Mouse (Mus musculus) lung, postnatal 4 days (tissue): ENCODE measurements around the gene Micu1.
A peak's percentile ranks its signal among the peaks of the same experiment; 100 is the strongest.

ENCODE experiments used
- DNase-seq, 2 experiments: peaks; one replicate each; pipeline ENCODE4 v3.0.0; 2021

Gene Micu1

DNA sequence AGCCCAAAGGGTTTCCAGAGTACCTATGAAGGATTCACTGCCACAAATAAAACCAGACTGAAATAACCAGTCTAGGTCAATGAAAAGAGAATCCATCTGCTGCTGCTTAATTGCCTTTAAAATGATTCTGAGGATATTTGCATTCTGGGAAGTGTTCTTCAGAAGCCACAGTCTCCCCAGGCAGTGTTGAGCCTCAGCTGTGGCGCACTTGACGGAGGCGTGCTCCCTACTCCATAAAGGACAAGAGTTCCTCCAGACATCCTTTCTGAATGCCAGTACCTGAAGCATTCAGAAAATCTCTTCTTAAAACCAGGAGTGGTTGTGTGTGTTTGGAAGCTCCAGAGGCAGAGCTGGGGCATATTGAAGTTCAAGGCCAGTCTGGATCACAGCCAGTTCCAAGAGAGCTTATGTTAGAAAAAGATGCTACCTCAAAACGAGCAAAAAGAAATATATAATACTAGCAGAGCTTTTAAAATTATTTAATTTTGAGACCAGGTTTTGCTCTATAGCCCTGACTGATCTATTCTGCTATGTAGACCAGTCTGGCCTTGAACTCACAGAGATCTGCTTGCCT, 75.9 kb downstream of the Micu1 start:
- DNase-seq = peak in 1 of 2 experiments; percentile 32

DNA sequence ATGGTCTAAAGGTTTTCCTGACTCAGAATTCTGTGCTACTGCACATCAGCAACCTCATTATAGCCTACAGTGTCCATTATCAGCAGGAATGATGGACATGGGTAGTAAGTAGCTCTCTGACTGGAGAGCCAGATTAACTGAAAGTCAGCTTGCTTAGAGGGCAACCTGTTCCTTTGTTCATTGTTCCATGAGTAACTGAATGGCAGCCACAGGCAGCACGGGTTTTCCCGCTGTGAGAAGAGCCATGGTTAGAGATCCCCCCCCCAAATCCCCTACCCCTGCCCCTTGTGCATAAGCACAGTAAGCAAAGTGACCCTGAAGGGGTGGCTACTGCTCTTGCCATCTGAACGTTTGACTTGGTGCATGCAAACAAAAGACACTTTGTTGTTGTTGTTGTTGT, 78.4 kb downstream of the Micu1 start:
- no peak for DNase-seq

DNA sequence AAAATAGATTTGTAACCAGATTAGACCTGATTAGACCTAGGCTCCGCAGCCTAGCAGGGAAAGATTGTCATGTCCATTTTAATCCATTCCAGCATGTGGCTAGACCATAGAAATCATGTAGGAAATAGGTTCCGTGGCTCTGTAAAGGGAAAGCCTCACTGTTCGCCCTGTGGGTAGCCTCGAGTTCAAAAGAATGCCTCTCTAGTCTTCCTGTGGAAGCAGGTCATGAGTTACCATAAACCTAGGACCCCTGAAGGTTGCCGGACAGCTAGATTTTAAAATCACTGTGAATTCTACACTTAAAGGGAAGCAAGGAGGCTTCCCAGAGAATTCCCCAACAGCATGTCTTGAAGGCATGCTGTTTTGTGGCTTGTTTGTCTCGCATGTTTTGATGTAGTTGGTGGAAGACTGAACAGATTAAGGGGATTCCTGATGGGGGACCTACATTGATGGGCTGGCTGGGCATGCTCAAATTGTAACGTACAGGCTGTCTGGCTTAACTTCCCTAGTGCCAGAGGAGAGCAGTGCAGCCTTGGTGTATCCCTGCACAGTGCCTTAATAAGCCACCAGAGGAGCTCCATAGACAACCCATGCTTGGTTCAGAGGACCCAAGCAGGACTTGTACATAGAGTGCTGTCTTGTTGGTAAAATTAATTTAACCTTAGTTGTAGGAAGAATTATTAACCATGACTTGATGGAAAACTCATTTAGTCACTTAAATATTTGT, 79.1 kb downstream of the Micu1 start:
- DNase-seq = no peak

DNA sequence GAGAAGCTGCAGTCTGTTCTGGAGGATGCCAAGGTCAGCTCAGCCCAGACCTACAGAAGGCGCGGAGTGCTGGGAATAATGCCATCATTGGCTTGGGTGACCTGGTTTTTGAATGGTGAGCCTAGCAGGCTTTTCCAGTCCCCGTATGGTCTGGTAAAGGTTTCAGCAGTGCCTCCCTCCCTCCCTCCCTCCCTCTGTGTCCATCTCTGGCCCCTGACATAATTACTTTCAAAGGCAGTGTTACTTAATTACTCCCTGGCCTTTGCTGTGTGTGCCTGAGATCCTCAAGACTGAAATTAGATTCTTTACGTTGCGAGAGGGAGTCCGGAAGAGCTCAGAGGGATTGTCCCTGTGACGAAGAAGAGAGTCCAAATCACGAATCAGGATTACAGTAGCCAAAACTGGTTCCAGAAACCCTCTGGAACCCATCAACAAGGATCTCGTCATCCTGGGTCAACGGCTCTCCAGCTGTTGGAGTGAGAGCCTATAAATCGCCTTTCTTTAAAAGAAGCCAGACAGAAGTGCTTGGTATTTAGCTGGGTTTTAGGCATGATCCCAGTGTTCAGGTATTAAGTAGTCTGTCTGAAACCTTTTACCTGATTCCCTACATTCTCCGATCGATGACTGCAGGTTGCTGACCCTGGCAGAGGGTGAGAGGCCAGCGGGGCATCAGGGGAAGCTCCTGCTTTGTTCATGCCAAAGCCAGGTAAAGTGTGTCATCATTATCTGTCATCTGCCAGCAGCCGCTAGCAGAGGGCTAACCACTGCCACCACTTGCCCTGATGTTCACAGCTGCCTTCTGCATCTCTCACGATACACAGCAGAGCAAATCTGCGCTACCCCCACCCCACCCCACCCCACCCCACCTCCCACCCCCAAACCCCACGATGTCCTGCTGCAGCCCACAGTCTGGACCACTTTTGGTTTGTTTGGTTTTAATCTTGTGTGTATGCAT, 82.7 kb downstream of the Micu1 start:
- DNase-seq = no peak

DNA sequence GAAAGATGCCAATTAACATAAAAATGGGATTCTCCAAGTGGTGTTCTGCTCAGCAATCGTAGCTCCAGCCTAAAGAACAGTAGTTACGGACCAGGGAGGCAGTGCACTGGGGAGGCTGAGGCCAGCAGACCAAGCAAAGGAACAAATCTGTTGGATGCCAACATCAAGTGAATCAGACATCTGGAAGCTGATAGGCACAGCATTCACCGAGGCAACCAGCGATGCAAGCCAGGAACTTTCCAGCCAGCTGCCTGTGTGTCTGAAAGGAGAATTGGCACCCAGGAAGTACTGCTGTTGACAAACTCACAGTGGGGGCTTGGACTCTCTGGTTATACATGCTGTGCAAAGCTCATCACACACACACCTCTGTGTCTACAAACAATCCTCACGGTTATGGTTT, 84.0 kb downstream of the Micu1 start:
- DNase-seq = peak in 1 of 2 experiments; percentile 38

DNA sequence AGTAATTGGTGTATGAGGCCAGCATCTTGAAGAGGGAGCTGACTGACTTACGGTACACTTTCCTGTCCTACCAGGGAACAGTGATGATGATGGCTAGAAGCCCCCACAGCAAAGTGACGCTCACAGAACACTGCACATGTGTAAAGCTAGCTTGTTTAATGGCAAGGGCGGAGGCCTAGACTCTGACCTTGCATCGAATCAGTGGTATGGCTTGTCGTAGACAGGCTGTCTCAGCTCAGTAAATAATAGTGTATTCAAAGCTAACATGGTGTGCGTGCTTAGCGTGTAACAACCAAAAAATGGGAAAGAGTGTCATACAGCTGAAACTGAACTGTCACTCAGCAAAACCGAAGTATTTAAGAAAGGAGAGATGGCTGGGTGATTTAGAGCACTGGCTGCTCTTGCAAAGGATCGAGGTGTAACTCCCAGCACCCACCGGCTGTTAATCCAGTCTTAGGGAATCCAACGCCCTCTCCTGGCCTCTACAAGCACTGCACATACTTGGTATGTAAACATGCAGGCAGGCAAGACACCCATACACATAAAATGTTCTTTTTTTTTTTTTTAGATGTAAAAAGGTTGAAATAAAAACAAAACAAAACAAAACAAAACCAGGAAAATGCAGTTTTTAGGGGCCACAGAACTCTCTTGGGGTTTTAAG, 85.0 kb downstream of the Micu1 start:
- no peak for DNase-seq

DNA sequence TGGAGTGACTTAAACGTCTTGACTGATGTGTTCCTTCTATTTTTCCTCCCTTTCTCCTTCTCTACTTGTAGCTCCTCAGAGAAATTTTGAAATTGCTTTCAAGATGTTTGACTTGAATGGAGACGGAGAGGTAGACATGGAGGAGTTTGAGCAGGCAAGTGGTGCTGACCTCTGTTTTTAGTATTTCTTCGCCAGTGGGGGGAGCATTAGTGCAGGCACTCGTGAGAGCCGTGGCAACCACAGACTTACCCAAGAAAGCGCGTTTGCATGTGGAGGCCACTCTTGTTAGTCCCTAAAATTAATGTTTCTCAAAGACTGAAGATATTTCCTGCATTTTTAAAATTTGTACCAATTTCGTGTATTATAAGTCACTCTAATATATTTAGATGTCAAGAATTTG, 85.6 kb downstream of the Micu1 start:
- no peak for DNase-seq

DNA sequence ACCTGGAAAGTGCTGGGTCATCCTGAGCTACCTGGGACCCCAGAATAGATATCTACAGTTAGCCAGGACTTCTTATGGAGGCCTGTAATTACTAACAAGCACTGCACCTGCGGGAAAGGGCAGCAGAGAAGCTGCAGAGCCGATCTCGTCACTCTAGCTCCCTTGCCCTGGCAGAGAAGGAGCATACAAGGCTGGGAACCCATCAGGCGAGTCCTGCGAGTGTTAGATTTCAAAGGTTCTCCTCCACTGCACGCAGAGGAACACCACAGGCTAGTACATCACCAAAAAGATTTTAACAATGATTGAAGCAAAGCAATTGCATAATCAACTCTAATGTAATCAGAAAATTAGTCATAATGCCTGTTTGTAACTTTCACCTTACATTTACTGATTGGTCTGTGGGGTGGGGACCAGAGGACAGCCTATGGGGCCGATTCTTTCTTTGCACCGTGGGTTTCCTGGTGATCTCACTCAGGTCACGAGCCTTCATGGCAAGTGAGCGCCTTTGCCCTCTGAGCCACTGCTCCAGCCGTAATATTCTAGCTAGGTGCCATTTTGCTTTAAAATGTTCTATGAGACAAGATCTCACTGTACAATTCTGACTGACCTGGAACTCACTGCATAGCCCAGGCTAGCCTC, 88.1 kb downstream of the Micu1 start:
- no peak for DNase-seq

DNA sequence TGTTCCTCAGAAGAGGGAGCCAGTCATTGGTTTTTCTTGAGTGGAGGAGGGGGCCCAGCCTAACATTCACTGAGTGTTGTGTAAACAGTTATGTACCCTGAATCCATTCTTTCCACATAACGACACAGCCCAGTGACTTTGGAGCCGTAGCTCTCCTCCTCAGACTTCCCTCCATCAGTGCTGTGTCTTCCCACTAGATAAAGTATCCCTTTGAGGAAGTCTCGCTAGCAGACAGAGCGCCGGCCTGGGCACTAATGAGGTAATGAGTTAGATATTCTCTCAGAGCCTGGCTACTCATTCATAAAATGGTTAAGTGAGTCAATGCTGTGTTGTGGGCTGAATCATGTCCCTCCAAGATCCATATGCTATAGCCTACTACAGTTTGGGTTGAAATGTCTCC, 89.6 kb downstream of the Micu1 start:
- no peak for DNase-seq

DNA sequence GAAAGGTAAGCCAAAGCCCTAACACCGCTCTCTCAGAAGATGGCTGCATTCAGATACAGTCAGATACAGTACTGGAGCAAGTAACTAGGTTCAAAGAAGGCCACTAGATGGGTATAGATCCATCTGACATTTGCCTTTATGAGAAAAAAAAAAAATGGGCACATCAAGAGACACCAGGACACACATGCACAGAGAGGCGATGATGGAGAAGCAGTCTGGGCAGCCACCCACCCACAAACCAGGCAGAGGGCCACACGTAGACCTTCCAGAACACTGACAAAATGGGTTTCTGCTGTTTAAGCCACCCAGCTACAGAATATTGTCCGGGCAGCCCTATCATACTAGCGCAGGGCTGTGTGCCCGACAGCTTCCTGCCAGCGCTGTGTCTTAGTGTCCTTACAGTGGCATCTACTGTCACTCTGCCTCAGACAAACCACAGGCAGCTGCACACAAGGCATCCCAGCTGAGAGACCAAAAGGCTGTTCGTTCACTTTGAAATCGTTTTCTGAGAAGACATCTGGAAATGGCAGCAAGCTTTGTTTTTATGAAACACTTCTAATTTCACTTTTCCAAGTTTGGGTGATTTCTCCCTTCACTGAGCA, 90.4 kb downstream of the Micu1 start:
- DNase-seq = no peak

DNA sequence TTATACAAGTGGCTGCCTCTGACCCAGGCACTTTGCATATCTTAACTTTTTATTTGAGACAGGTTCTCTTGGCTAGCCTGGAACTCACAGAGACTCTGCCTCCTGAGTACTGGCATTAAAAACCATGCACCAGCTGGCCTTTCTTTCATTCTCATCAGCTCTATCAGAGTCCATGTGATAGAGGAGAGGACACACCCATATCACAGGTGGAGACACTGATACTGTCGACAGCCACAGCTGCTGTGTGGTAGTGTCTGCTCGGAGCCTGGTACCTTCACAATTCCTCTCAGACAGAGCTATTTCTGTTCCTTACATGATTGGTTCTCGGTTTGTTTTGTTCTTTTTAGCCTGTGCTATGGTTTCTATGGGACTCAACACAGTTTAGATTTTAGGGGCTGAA, 91.2 kb downstream of the Micu1 start:
- DNase-seq = no peak

DNA sequence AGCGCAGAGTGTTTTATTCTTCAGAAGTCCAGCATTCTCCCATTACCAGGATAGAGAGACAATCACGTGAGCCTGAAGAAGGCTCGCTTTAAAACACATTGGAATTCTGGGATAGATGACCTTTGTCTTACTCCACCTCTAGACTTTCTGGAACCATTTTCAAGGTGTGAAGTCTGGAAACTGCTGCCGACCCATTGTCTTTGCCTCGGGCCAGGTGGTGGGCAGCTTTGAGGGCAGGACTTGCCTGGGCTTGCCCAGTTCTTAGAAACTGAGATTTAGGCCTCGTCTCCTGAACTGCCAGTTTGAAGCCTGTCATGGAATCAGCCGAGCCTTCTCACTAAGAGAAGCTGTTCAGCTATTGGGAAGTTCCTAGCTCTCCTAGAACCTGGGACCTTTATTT, 92.8 kb downstream of the Micu1 start:
- DNase-seq = no peak

DNA sequence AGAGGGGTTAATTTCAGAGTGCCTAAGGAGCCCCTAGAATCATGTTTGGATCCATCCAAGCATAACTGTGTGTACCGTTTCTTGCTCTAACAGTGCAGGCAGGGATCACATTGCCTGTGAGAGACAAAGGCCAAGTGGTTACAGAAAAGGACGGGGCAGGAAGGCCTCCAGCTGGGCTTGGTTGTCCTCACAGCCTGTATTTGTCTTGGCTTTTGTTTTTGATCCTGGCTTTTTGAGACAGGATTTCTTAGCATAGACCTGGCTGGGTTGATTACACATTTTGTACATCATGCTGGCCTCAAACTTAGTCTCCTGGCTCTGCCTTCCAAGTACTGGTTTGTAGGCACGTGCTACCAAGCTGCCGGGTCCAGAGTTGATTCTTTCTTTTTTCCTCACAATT, 93.6 kb downstream of the Micu1 start:
- no peak for DNase-seq

DNA sequence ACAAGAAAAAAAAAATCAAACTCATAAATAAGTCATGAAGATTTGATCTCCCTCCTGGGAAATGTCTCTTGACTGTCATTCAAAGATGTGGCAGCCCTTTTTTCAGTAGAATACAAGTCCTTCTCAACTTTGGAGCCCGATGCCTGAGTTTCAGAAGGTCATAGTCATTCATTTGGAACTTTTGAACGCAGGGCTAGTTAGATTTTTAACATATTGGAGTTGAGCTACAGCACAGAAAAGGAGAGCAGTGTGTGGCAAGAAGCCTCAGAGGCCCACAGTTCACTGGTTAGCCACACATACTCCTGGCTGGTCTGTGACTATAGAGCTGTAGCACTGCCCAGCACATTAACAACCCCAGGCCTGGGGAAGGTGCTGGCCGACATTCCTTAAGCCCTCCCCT, 96.1 kb downstream of the Micu1 start:
- DNase-seq = no peak

DNA sequence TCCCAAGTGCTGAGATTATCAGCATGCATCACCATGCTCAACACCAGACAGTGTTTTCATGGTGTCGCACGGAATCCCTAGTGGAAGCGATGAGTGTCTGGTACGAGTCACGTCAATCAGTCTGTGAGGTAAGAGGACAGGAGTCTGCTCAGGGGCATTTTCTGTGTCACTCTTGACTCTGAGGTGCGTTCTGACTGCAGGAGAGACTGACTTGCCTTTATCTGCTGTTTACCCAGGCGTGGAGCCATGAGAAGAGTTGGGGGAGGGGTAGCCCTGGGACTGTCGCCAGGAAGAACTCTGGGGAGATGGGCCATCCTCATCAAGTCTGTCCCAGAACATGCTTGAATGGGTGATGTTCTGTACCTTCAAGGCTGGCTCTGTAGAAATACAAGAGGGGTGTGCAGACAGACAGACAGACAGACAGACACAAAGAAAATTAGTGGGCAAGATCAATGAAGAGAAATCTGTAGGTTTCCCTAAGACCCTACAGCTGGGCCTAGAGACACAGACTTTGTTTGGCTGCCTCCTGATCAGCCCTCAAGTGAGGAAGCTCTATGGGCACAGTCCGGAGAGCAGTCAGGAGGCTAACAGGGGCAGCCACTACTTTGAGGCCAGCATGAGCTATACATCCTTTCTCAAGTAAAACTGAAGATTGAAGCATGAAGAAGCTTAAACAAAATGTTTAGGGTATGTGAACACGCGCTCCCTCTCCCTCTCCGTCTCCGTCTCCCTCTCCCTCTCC, 97.2 kb downstream of the Micu1 start:
- peak in 1 of 2 experiments; percentile 16 for DNase-seq

DNA sequence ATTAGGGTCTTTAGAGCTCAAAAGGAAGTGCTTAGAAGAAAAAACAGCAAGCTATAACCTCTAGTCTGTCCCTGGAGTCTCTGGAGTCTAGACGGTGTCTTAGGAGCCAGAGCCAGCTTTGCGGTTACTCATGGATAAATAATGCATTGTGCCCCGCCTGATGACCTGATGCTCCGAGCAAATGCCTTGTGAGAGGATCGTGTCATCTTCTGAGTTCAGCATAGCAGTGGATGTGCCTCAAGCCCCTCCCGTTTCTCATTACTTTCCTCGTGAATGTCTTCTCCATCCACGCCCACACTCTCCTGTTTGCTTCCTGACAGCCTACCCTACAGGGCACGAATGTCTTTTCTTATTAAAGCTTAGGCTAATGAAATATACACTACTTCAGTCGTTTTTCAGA, 97.9 kb downstream of the Micu1 start:
- no peak for DNase-seq

DNA sequence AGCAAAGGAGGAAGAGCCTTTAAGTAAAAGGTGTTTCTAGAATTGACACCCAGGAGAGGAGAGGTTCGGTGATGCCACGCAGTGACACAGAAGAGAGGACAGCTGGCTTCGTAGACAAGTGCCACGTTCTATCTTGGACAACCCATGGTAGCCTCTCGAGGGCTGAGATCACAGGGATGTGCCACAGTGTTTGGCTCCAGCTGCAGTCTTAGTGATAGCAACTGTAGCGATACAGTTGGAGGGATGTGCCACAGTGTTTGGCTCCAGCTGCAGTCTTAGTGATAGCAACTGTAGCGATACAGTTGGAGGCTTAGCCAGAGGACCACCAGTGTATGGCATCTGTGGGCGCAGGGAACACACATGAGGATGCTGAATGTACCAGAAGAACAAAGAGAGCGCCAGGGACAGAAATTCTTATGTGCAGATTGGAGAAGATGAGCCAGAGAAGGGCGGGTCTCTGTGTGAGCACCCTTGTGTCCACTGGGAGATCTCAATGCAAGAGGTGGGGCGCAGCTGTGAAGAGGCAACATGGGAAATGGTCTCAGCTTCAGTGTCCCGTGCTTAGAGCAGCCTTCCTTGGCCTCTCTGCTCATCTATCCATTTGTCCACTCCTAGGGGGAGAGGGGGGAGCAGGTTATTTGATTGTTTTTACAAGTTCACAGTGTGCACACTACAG, 98.7 kb downstream of the Micu1 start:
- no peak for DNase-seq

DNA sequence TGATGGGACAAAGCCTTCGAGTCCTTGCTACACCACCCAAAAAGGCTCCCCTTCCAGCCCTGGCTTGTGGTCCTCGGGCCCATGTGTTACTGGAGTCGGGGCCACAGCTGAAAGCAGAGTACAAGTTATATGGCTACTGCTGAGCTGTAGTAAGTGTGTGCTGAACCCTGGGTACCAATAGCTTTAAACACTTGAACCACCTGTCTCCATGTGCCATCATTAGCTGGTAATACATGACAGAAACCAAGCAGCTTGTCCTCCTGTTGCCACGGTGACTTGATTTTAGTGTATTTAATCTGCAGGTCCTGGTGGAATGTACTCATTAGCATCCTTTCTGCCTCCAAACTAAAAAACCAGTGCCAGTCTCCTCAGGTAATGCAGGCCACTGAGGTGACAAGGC, 106.4 kb downstream of the Micu1 start:
- DNase-seq = no peak

DNA sequence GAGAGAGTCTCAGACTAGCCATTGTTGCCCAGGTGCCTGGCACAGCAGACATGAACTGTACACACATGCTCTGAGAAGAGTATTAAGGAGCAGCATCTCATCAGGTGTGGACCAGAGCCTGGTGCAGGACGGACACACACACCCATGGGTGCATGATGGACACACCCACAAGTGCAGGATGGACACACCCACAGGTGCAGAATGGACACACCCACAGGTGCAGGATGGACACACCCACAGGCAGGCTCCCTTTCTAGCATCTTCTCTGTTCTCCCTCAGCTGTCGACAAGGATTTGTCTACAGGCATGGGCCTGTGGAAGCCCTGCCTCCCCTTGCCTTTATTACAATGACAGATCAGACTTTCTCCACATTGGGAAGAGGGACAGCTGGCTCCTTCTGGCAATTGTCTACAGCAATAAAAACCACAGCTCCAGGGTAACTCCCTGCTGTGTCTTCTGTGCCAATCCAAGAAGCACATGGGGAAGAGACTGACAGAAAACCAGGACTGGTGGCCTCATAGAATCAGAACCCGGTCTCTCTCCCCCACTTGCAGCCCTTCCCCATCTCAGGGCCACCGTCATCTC, 107.8 kb downstream of the Micu1 start:
- no peak for DNase-seq

DNA sequence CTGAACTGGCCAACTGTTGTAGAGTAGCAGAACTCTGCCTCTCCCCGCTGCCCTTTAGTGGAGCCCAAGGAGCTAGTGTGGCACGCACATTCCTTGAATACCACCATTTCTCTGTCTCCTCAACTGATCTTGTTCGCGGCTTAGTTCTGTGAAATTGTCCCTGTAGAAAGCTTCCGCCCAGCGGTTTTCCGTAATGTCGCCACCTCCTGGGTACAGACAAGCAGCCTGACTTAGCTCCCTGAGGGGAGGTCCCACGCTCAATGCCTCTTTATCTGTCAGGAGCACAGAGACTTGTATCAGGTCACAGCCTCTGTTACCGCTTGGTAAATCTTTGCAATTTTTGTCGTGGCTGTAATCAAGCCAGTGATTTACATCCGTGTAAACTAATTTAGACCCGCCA, 110.7 kb downstream of the Micu1 start:
- no peak for DNase-seq

DNA sequence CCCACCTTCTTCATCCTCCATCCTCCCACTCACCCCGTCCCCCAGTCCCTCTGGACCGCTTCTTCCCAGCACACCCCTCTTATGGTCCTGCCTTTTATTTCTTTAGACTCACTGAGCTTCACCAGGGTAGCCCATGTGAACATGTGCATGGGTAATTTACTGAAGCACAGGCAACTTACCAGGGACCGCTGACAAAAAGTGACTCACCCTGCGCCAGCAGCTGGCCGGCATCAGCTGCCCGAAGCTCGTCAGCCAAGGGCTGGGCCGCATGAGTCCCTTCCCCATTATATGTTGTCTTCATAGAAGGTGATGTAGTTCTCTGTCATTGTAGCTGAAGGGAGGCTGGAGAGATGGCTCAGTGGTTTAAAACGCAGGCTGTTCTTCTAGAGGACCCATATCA, 111.5 kb downstream of the Micu1 start:
- DNase-seq = no peak
